27 mouse cellular contexts compared by ENCODE assay signal in the genomic region with DNA sequence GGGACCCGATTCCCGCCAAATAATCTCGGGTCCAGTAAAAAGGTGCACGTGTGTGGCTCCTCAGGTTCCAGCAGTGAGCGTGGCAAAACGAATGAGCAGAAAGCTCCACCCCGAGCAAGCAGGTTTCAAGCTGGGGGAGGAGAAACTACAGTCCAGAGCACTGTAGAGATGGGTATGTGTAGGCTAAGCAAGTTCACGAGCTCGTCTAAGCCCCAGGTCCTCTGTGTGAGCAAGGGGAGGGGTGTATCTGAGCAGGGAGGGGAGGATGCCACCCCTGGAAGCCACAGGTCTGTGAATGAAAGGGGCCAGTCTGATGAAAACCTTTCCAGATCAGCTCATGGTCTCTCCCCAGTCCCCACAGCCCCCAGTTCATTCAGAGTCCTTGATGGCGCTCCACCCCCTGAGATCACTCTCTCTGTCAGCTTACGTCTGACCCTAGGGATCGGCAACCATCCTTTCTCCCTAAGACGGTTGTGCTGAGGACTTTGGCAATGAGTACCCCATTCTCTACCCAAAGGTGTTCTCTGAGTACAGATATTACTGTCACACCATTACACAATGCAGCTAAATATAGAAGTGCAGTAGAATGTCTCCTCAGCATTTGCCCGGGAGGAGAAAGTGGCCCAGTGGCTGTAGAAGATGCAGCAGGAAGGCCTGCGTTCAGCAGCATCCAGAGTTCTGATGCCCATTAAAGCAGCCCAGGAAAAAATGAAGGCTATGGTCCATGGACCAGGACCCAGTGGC.
DNase-seq lines count a peak whose midpoint lies in the region; ATAC-seq and TF ChIP-seq lines count a peak whose summit lies in the region.
"Had no signal": no experiment of that assay in that cellular context is flagged by ENCODE, and none has a peak within 500 bp of the region (broad histone marks: within the 10 kb centered on the region; RNA-seq: fewer than 3 reads in every experiment).

No protein-coding gene starts in this region.

- TF ChIP-seq CTCF in CH12.LX (conservative IDR thresholded peaks at IDR 0.05 in 1 of 2, IDR thresholded peaks at IDR 0.05 in 1 of 2; ENCODE audit: low read depth in 2 of 2, low read length in 2 of 2) = no peak

- no peaks in the 10 kb centered on the region for H3K9me3 ChIP-seq in heart, embryonic 10.5 days
- no peaks in the 10 kb centered on the region for H3K9me3 ChIP-seq in heart, embryonic 16.5 days (replicated peaks; ENCODE audit: control insufficient read depth, low read length)
- H3K9me3 ChIP-seq in CH12.LX (replicated peaks; ENCODE audit: low read length) = peaks cover 5% of the 10 kb centered on the region
- no peaks in the 10 kb centered on the region for H3K9me3 ChIP-seq in embryonic facial prominence, embryonic 13.5 days
- H3K9me3 ChIP-seq: forebrain, embryonic 15.5 days; neural tube, embryonic 12.5 days had no signal

- no peaks in the 10 kb centered on the region for H3K79me2 ChIP-seq in CH12.LX (replicated peaks; ENCODE audit: control insufficient read depth, extremely low read depth, insufficient read depth, poor library complexity, severe bottlenecking)

- peak overlapping the region; percentile 41 for H3K4me2 ChIP-seq in heart, embryonic 16.5 days (ENCODE audit: low read depth, low read length)
- H3K4me2 ChIP-seq in CH12.LX (ENCODE audit: insufficient read depth, low read depth, poor library complexity, severe bottlenecking) = no peak overlapping the region
- no peak overlapping the region for H3K4me2 ChIP-seq in embryonic facial prominence, embryonic 13.5 days
- H3K4me2 ChIP-seq: forebrain, embryonic 15.5 days; neural tube, embryonic 12.5 days had no signal

- intact Hi-C loops in heart, postnatal 25 days (cut with DNase I) = no loop called here

- dilution Hi-C loops in CH12.LX (cut with MboI; ENCODE audit: extremely low pct_ligation_motif_present, extremely low pct_unique_long_range_greater_than_20kb, low sequenced_read_pairs) = no loop called here

- H3K36me3 ChIP-seq in heart, embryonic 10.5 days = no peaks in the 10 kb centered on the region
- no peaks in the 10 kb centered on the region for H3K36me3 ChIP-seq in heart, embryonic 16.5 days (ENCODE audit: control insufficient read depth, insufficient read depth)
- no peaks in the 10 kb centered on the region for H3K36me3 ChIP-seq in CH12.LX (replicated peaks in 1 of 2; ENCODE audit: control insufficient read depth in 1 of 2, insufficient read depth in 1 of 2, low read length in 1 of 2)
- H3K36me3 ChIP-seq in embryonic facial prominence, embryonic 13.5 days = no peaks in the 10 kb centered on the region
- H3K36me3 ChIP-seq: forebrain, embryonic 15.5 days; G1E; neural tube, embryonic 12.5 days had no signal

- TF ChIP-seq POLR2A in CH12.LX (IDR thresholded peaks at IDR 0.05; ENCODE audit: low read depth, low read length) = no peak

- peaks cover 10% of the 10 kb centered on the region; the same call in 1 of the 2 replicates for H3K4me1 ChIP-seq in heart, embryonic 10.5 days
- H3K4me1 ChIP-seq in heart, embryonic 16.5 days (ENCODE audit: control insufficient read depth, insufficient read depth, low read length) = peaks cover 8% of the 10 kb centered on the region
- peaks cover 6 to 27% of the 10 kb centered on the region in 2 experiments for H3K4me1 ChIP-seq in CH12.LX (ENCODE audit: control insufficient read depth in 1 of 2, insufficient read depth in 2 of 2)
- H3K4me1 ChIP-seq in embryonic facial prominence, embryonic 13.5 days = peaks cover 9% of the 10 kb centered on the region
- H3K4me1 ChIP-seq: neural tube, embryonic 12.5 days had no signal

- in situ Hi-C loops in CH12.LX (cut with MboI; ENCODE audit: low pct_ligation_motif_present, low pct_unique_long_range_greater_than_20kb, low sequenced_read_pairs) = no loop called here

- 38% methylated on average over 15 of the region's 15 CpGs for WGBS in heart, embryonic 10.5 days
- 40% methylated on average over 15 of the region's 15 CpGs for WGBS in heart, embryonic 16.5 days
- WGBS in embryonic facial prominence, embryonic 13.5 days = 36% methylated on average over 15 of the region's 15 CpGs

- ATAC-seq in heart, embryonic 16.5 days (replicated peaks; ENCODE audit: extremely low read depth, insufficient read depth, low FRiP score) = 0 out of 2 replicates have a peak, but pooled peaks have one; percentile 23
- ATAC-seq in embryonic facial prominence, embryonic 13.5 days (ENCODE audit: insufficient number of reproducible peaks, insufficient read depth, low FRiP score, low TSS enrichment, low read depth) = no peak
- ATAC-seq: CD4-positive, CD25-positive, alpha-beta regulatory T cell, adult 4 months; forebrain, embryonic 15.5 days; intestine, postnatal 0 days; Patski had no signal

- no peak overlapping the region for H3K27ac ChIP-seq in heart, embryonic 10.5 days
- no peak overlapping the region for H3K27ac ChIP-seq in heart, embryonic 16.5 days (ENCODE audit: low read length)
- no peak overlapping the region for H3K27ac ChIP-seq in CH12.LX (ENCODE audit: insufficient read depth, low read depth)
- 0 out of 2 replicates have a peak overlapping the region, but pooled peaks have one; percentile 17 for H3K27ac ChIP-seq in embryonic facial prominence, embryonic 13.5 days
- H3K27ac ChIP-seq: forebrain, embryonic 15.5 days; kidney, postnatal 0 days; left cerebral cortex, adult 2 months; neural tube, embryonic 12.5 days had no signal

- no peak for TF ChIP-seq RAD21 in CH12.LX (IDR thresholded peaks at IDR 0.05; ENCODE audit: low read depth, low read length)

- no peak for DNase-seq in heart, embryonic 10.5 days (ENCODE audit: low spot score)
- no peak for DNase-seq in heart, postnatal 4 days
- no peak for DNase-seq in heart, postnatal 25 days (ENCODE audit: low spot score)
- no peak for DNase-seq in CH12.LX (ENCODE audit: extremely low read depth)
- DNase-seq in left cerebral cortex, adult 18-20 months (ENCODE audit: low spot score in 2 of 2) = no peak
- DNase-seq: adrenal gland, postnatal 36 days; cerebellum, adult 9-11 months; gastrocnemius, postnatal 25 days; heart, postnatal 10 days; layer of hippocampus, adult 9-11 months; left cerebral cortex, postnatal 4 days; lung, postnatal 4 days; midbrain, embryonic 14.5 days; right cerebral cortex, postnatal 25 days; spleen, adult 18-20 months; thymus, postnatal 14 days had no signal

- H3K4me3 ChIP-seq in heart, embryonic 10.5 days = peak overlapping the region; percentile 5; the same call in 1 of the 2 replicates
- no peak overlapping the region for H3K4me3 ChIP-seq in heart, embryonic 16.5 days (ENCODE audit: low read length)
- H3K4me3 ChIP-seq in CH12.LX (replicated peaks in 1 of 3; ENCODE audit: low read depth in 2 of 3, low read length in 2 of 3, poor library complexity in 1 of 3) = no peak overlapping the region
- no peak overlapping the region for H3K4me3 ChIP-seq in embryonic facial prominence, embryonic 13.5 days
- H3K4me3 ChIP-seq: erythroblast, embryonic 14.5 days; forebrain, embryonic 15.5 days; left cerebral cortex, adult 2 months; neural tube, embryonic 12.5 days had no signal

- TF ChIP-seq EP300 in CH12.LX (IDR thresholded peaks at IDR 0.05; ENCODE audit: low read length) = no peak

- peaks cover 31% of the 10 kb centered on the region for H3K27me3 ChIP-seq in heart, embryonic 10.5 days (ENCODE audit: insufficient read depth, poor library complexity, severe bottlenecking)
- H3K27me3 ChIP-seq in heart, embryonic 16.5 days (ENCODE audit: control insufficient read depth, insufficient read depth, low read length) = no peaks in the 10 kb centered on the region
- H3K27me3 ChIP-seq in CH12.LX (replicated peaks) = no peaks in the 10 kb centered on the region
- H3K27me3 ChIP-seq in embryonic facial prominence, embryonic 13.5 days = peaks cover 8% of the 10 kb centered on the region; the same call in 1 of the 2 replicates
- H3K27me3 ChIP-seq: forebrain, embryonic 15.5 days; neural tube, embryonic 12.5 days; Patski had no signal

- H3K9ac ChIP-seq in heart, embryonic 16.5 days (ENCODE audit: low read length) = peak overlapping the region; percentile 22; the same call in 1 of the 2 replicates
- no peak overlapping the region for H3K9ac ChIP-seq in CH12.LX (ENCODE audit: insufficient read depth, low read depth)
- H3K9ac ChIP-seq in embryonic facial prominence, embryonic 13.5 days = no peak overlapping the region
- H3K9ac ChIP-seq: forebrain, embryonic 15.5 days; neural tube, embryonic 12.5 days had no signal

TF ChIP-seq in CH12.LX, 34 proteins besides CTCF, POLR2A, EP300 and RAD21:
- TF ChIP-seq ETS1 (conservative IDR thresholded peaks at IDR 0.05; ENCODE audit: low read depth, low read length) = peak; percentile 41; the same call in 1 of the 2 replicates
- TF ChIP-seq IRF4 (IDR thresholded peaks at IDR 0.05; ENCODE audit: low read depth, low read length) = peak; percentile 50; the same call in 1 of the 2 replicates
- peak; percentile 88 for TF ChIP-seq MEF2A (IDR thresholded peaks at IDR 0.05; ENCODE audit: borderline replicate concordance, low read depth, low read length)
- peak; percentile 40; the same call in 1 of the 2 replicates for TF ChIP-seq MAFK (IDR thresholded peaks at IDR 0.05; ENCODE audit: insufficient replicate concordance, low read length)
- no peak for TF ChIP-seq JUND (conservative IDR thresholded peaks at IDR 0.05; ENCODE audit: low read depth, low read length)
